Comparison of ENCODE assay signal across 9 mouse cellular contexts in the genomic region with DNA sequence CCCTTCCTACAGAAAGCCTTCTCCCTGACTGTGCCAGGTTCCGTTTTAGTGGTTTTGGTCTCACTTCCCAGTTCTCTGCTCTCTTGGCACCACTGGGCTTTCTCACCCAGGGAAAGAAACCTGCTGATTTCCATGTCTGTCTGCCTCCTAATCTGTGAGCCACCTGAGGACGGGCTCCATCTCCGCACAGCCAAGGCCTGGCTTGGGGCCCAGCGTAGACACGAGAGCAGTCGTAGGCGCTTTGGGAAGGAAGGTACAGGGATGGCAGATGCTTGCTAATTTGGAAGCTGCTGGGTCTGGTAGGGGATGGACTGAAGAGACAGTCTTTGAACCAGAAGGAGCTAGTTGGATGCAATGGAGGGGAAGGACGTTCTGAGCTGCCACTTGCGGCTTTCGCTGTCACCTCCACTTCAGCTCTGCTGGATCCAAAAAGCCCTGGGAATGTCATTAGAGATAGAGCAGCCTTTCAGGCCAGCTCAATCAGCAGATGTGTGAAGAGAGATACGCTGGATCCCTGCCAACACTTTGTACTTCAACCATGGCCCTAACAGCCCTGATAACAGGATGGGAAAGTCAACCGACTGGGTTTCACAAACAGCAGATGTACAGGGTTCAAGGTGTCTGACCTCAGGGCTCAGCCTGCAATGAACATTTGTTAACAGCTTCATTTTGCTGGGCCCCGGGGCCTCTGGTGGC. TPM values are rescaled to one million over a fixed set of nuclear protein-coding genes. Genes with fewer than 3 reads are reported as not detected.
A peak's percentile ranks its signal among the peaks of the same experiment; 100 is the strongest.
DNase-seq lines count a peak whose midpoint lies in the region; ATAC-seq and TF ChIP-seq lines count a peak whose summit lies in the region.
"Had no signal": no experiment of that assay in that cellular context is flagged by ENCODE, and none has a peak within 500 bp of the region (broad histone marks: within the 10 kb centered on the region; RNA-seq: fewer than 3 reads in every experiment).

No protein-coding gene starts in this region.

- DNase-seq in lung, embryonic 14.5 days, result peak; percentile 65
- no peak for DNase-seq in lung, postnatal 14 days
- no peak for DNase-seq in embryonic facial prominence, embryonic 10.5 days (ENCODE audit: low spot score)
- peak; percentile 50 to 52 for DNase-seq in heart, postnatal 10 days
- peak; percentile 19 to 64 for DNase-seq in left cerebral cortex, adult 2 months (ENCODE audit: extremely low spot score in 1 of 2, low spot score in 2 of 2)
- no peak for DNase-seq in lung, postnatal 36 days
- no peak for DNase-seq in thymus, adult 18-20 months

- intact Hi-C loops in heart, postnatal 10 days (cut with DNase I), result loop anchor here (10.0 kb wide), 1 partner anchor 65 kb away; no protein-coding TSS in a partner anchor
- intact Hi-C loops in left cerebral cortex, adult 2 months (cut with DNase I), result loop anchor here (5.0 kb wide), 1 partner anchor 68 kb away; no protein-coding TSS in a partner anchor

- H3K27me3 ChIP-seq in lung, embryonic 14.5 days (ENCODE audit: insufficient read depth, low read length), result no peaks in the 10 kb centered on the region
- H3K27me3 ChIP-seq in embryonic facial prominence, embryonic 10.5 days (replicated peaks; ENCODE audit: low read depth, poor library complexity, severe bottlenecking), result peaks cover 22% of the 10 kb centered on the region
- H3K27me3 ChIP-seq in small intestine, adult 2 months (ENCODE audit: control insufficient read depth, insufficient read depth, low read length), result no peaks in the 10 kb centered on the region

- H3K4me2 ChIP-seq in lung, embryonic 14.5 days, result no peak overlapping the region

- H3K9me3 ChIP-seq in lung, embryonic 14.5 days (ENCODE audit: low read depth, low read length), result no peaks in the 10 kb centered on the region
- no peaks in the 10 kb centered on the region for H3K9me3 ChIP-seq in embryonic facial prominence, embryonic 10.5 days

- no peaks in the 10 kb centered on the region for H3K36me3 ChIP-seq in lung, embryonic 14.5 days (ENCODE audit: insufficient read depth)
- no peaks in the 10 kb centered on the region for H3K36me3 ChIP-seq in embryonic facial prominence, embryonic 10.5 days (replicated peaks)
- no peaks in the 10 kb centered on the region for H3K36me3 ChIP-seq in small intestine, adult 2 months (ENCODE audit: control insufficient read depth, insufficient read depth, low read length)

- ATAC-seq in lung, embryonic 14.5 days (ENCODE audit: insufficient read depth), result peak; percentile 35; the same call in 1 of the 2 replicates

- no peak overlapping the region for H3K27ac ChIP-seq in lung, embryonic 14.5 days (ENCODE audit: low read depth)
- H3K27ac ChIP-seq in embryonic facial prominence, embryonic 10.5 days (replicated peaks), result peak overlapping the region; percentile 54
- no peak overlapping the region for H3K27ac ChIP-seq in left cerebral cortex, adult 2 months
- H3K27ac ChIP-seq in small intestine, adult 2 months (ENCODE audit: insufficient read depth, low read depth, low read length), result peak overlapping the region; percentile 83

- 31% methylated on average over 13 of the region's 13 CpGs for WGBS in lung, embryonic 14.5 days
- 66% methylated on average over 13 of the region's 13 CpGs for WGBS in embryonic facial prominence, embryonic 10.5 days
- 29% methylated on average over 13 of the region's 13 CpGs for WGBS in small intestine, adult 2 months

- TF ChIP-seq CTCF in lung, embryonic 14.5 days (IDR thresholded peaks at IDR 0.05; ENCODE audit: low read depth), result no peak
- TF ChIP-seq CTCF in left cerebral cortex, adult 2 months (IDR thresholded peaks at IDR 0.05), result no peak
- no peak for TF ChIP-seq CTCF in small intestine, adult 2 months (IDR thresholded peaks at IDR 0.05; ENCODE audit: extremely low read depth, insufficient read length, insufficient replicate concordance, low read depth, low read length)

- H3K4me3 ChIP-seq in lung, embryonic 14.5 days (ENCODE audit: low read depth, low read length), result no peak overlapping the region
- no peak overlapping the region for H3K4me3 ChIP-seq in embryonic facial prominence, embryonic 10.5 days
- H3K4me3 ChIP-seq in left cerebral cortex, adult 2 months, result no peak overlapping the region
- 0 out of 2 replicates have a peak overlapping the region, but pooled peaks have one; percentile 0 for H3K4me3 ChIP-seq in small intestine, adult 2 months (ENCODE audit: low read depth, low read length)
- H3K4me3 ChIP-seq: erythroblast, embryonic 14.5 days had no signal

- TF ChIP-seq POLR2A in small intestine, adult 2 months (IDR thresholded peaks at IDR 0.05; ENCODE audit: low read depth, low read length), result no peak; the same call in 1 of the 2 replicates

- no peak overlapping the region for H3K9ac ChIP-seq in lung, embryonic 14.5 days

- peaks cover 5% of the 10 kb centered on the region for H3K4me1 ChIP-seq in lung, embryonic 14.5 days (ENCODE audit: insufficient read depth)
- peaks cover 30% of the 10 kb centered on the region for H3K4me1 ChIP-seq in embryonic facial prominence, embryonic 10.5 days
- peaks cover 42% of the 10 kb centered on the region for H3K4me1 ChIP-seq in small intestine, adult 2 months (ENCODE audit: control insufficient read depth, insufficient read depth, insufficient read length, low read length)

RNA-seq across cellular contexts. Expression of a gene that starts 9.4 kb away (rescaled TPM):
- polyA plus RNA-seq in lung, embryonic 14.5 days (2014; fragmentation: Nextera tagmentation; extraction: Ambion mirVana), result 0.83 and 2.6 TPM in 2 replicates
- polyA plus RNA-seq in embryonic facial prominence, embryonic 10.5 days (2016; fragmentation: Nextera tagmentation; extraction: Ambion mirVana), result 5.0 and 5.2 TPM in 2 replicates
- total RNA-seq in heart, postnatal 10 days (2021), result 10 to 100 TPM; 44.4 to 45.5 TPM
- 1 to 10 TPM; 4.9 to 5.2 TPM for total RNA-seq in left cerebral cortex, adult 2 months (2021)
- 55.3 and 276 TPM in 2 replicates for polyA plus RNA-seq in small intestine, adult 2 months (2012; rRNA removed)

RNA-seq across cellular contexts. Expression of a gene that starts 37.3 kb away (rescaled TPM):
- polyA plus RNA-seq in lung, embryonic 14.5 days (2014; fragmentation: Nextera tagmentation; extraction: Ambion mirVana), result 0.11 and 0.26 TPM in 2 replicates
- 3.9 and 5.4 TPM in 2 replicates for polyA plus RNA-seq in embryonic facial prominence, embryonic 10.5 days (2016; fragmentation: Nextera tagmentation; extraction: Ambion mirVana)
- total RNA-seq in heart, postnatal 10 days (2021), result 1 to 10 TPM; 2.6 to 3.8 TPM
- under 1 TPM; 0.18 to 0.89 TPM for total RNA-seq in left cerebral cortex, adult 2 months (2021)
- polyA plus RNA-seq in small intestine, adult 2 months (2012; rRNA removed), result 0.42 TPM in 1 of 2 replicates, not detected in the other
- polyA plus RNA-seq: erythroblast, embryonic 14.5 days had no signal

RNA-seq across cellular contexts. Expression of a gene that starts 59.1 kb away (rescaled TPM):
- polyA plus RNA-seq in lung, embryonic 14.5 days (2014; fragmentation: Nextera tagmentation; extraction: Ambion mirVana), result not detected in 2 replicates
- 0.09 and 0.21 TPM in 2 replicates for polyA plus RNA-seq in embryonic facial prominence, embryonic 10.5 days (2016; fragmentation: Nextera tagmentation; extraction: Ambion mirVana)
- not detected for total RNA-seq in heart, postnatal 10 days (2021)
- not detected for total RNA-seq in left cerebral cortex, adult 2 months (2021)
- 2.3 and 7.1 TPM in 2 replicates for polyA plus RNA-seq in small intestine, adult 2 months (2012; rRNA removed)
- polyA plus RNA-seq: erythroblast, embryonic 14.5 days had no signal

Comparison
In these comparisons a context has a peak if more than half of its experiments do, and no peak if none do; other contexts are left out.
1. DNase-seq: peak in lung, embryonic 14.5 days (single experiment), heart, postnatal 10 days (2 of 2) and left cerebral cortex, adult 2 months (2 of 2); none in lung, postnatal 14 days (single experiment), embryonic facial prominence, embryonic 10.5 days (single experiment), lung, postnatal 36 days (single experiment) and thymus, adult 18-20 months (0 of 2).
2. H3K27ac ChIP-seq: peak in embryonic facial prominence, embryonic 10.5 days (single experiment) and small intestine, adult 2 months (single experiment); none in lung, embryonic 14.5 days (single experiment) and left cerebral cortex, adult 2 months (single experiment).